Mouse (Mus musculus) ES-E14 (cell line): Measurements from ENCODE around the gene Dpp9.

ENCODE experiments used
- CHD2 ChIP-seq: IDR thresholded peaks from 2 replicates; pipeline ENCODE4 v1.6.1; 2014; ENCODE audit warnings: mild to moderate bottlenecking, low read depth, low read length, inconsistent platforms
- HCFC1 ChIP-seq: IDR thresholded peaks from 2 replicates; pipeline ENCODE4 v1.6.1; 2012; ENCODE audit warnings: low read length, inconsistent platforms, borderline replicate concordance; ENCODE audit not compliant: insufficient read depth
- ZNF384 ChIP-seq: IDR thresholded peaks from 2 replicates; pipeline ENCODE4 v1.6.1; 2012; ENCODE audit warnings: low read depth, low read length, inconsistent platforms

DNA sequence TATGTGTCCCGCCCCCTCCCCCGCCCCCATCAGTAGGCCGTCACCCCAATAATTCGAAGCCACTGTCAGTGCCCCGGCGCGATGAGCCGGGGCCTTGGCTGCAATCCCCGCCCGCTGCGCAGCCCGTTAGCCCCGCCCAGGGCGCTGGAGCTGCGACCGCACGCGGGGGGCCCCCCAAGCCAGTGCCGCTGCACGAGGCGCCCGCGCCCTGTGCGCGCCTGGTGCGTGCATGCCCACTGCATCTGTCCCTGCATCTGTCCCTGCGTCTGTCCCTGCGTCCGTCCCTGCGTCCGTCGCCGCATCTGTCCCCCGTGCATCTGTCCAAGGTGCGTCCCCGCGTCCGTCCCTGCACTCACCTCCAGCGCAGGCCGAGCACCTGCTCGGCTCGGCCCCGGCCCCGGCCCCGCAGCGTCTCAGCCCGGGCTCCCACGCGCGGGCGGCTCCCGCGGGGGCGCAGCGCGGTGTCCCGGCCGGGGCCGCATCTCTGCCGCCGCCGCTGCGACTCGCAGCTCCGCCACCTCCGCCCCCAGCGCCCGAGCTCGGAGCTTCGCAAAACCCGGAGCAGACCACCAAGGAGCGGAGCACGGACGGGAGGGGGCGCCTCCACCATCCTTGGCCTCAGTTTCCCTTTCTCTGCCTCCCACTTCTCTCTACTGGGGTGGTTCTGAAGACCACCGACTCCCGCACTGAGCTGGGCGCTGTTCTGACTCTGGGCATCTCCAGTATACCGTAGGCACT is 78.7 kb downstream of the Dpp9 start, which contains the start of gene Sema6b:
- no peak for TF ChIP-seq ZNF384
- TF ChIP-seq CHD2 = no peak
- no peak for TF ChIP-seq HCFC1
